Mouse (Mus musculus): ENCODE results near the gene Trip4.

Trip4 gene

DNA sequence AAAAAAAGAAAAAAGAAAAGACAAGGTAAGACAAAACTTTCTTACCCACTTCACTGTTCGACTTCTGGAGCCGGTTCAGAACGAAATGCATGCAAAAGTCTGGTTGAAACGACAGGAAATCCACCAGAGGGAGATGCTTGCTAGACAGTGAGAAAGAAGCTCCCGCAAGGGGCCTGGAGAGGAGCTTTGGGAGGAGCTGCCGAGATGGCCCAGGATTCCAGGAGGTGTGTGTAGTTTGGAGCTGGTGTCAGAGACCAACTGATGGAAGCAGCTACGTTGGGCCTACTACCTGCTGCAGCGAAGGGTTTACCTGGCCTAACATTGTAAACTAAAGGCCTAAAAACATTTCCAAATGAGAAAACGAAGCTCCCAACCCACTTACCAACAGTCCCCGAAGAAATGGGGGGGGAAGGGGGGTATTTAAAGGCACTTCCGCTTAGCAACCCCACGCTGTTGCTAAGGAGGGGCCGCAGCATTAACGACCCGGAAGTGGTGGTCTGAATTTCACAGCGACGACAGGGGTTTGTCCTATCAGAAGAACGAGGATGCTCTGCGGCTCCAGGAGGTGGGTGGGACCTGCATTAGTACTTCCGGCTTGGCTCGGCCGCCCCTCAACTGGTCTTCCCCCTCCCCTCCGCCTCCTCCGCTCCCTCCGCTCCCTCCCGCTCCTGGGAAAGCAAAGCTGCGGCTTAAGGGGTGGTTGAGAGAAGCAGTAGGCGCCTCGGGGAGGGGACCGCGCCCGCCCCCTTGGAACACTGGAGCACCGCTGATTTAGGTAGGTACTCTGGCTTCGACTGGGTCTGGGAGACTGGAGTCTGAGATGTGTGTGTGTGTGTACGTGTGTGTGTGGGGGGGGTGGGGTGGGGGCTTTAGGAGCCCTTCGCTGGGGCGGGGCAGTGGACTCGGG lies at the start of gene Trip4, which contains the start of gene Csnk1g1:
TSS of gene Trip4 (minus strand) at position 401 of the 907 bp plus-strand sequence.
TSS of gene Csnk1g1 (plus strand) at position 531 of the 907 bp plus-strand sequence.
- DNase-seq (ENCODE audit: extremely low read depth, insufficient read length, low spot score): peak; percentile 95

GRCm38 (mm10) chr9:65951082-65951587 lies 42.5 kb upstream of the Trip4 start:
- no peak for DNase-seq (ENCODE audit: extremely low read depth, insufficient read length, low spot score)

DNA sequence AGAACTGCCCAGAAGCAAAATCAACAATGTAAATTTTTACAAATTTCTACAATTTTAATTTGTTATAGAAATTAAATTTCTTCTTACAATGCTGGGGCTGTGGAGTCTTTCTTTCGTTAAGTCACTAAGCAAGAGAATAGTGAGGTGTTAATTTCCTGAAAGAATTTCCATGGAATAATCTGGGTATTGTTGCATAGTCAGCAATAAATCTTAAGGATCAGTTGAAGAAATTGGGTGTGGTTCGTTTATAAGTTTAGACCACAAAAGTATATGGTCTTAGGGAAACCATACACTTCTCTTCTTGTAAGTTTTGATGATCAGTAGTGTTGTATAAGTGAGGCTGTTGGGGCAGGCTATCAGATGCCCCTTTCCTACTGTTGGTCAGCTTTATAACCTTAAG lies 29.0 kb upstream of the Trip4 start:
- DNase-seq (ENCODE audit: extremely low read depth, insufficient read length, low spot score): no peak

DNA sequence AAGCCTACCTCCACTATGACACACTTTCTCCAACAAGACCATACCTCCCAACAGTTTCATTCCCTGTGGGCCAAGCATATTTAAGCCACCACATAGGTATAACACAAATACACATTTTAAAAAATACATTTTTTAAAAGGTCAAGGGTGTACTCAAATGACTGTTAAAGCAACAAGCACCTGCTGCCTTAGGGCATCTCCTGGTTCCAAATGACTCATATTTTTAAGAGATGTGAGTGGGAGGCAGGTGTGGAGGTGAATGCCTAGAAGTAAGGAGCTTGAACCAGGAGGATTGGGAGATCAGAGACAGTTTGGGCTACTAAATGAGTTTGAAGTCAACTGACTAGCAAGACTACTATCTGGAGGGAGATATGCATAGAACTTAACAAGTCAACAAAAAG lies 21.2 kb upstream of the Trip4 start:
- no peak for DNase-seq (ENCODE audit: extremely low read depth, insufficient read length, low spot score)

DNA sequence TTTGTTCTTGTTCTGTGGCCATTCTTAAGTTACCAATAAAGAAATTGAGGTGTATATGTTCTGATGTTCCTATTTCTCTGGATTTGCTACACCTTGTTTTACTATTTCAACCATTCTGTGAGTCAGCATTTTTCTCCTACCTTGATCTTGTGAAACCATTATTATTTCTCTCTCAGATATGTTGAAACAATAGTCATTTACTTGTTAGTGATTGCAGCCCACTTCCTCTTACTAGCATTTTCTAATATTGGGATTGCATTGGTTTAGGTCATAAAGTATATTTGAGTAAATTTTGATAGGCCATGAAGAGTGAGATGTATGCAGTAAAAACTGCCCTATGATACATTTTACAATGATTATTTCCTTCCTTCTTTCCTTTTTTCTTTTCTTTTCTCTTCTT lies 19.9 kb upstream of the Trip4 start:
- no peak for DNase-seq (ENCODE audit: extremely low read depth, insufficient read length, low spot score)

DNA sequence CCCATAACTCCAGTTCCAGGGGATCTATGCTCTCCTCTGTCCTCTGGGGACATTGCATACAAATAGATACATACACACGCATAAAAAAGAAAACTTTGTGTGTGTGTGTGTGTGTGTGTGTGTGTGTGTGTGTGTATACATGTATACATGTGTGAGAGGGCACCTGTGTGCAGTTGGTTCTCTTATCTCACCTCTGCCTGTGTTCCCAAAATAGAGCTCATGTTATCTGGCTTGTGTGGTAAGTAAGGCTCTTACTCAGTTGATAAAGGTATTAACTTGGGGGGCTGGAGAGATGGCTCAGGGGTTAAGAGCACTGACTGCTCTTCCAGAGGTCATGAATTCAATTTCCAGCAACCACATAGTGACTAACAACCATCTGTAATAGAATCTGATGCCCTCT lies 8.4 kb upstream of the Trip4 start:
- no peak for DNase-seq (ENCODE audit: extremely low read depth, insufficient read length, low spot score)

GRCm38 (mm10) chr9:65913976-65914375 lies 5.4 kb upstream of the Trip4 start:
- DNase-seq (ENCODE audit: extremely low read depth, insufficient read length, low spot score): no peak

DNA sequence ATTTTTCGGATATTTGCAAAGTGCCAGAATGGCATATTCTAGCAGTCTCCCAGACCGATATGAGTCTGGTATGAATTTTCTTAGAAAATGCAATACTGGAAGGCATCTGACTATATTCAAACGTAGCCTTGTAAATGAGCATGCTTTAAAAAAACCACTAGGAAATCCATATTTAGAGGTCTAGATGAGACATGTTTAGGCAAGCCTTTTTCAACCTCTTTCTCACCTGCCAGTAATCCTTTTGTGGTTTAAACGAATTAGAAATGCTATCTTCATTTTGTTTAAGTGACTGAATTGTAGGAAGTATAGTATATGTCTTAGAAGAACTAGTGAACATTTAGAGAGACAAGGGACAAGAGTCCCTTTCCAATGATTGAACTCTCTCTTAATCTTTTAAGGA lies 1.2 kb upstream of the Trip4 start:
- DNase-seq (ENCODE audit: extremely low read depth, insufficient read length, low spot score): no peak

GRCm38 (mm10) chr9:65909301-65909801 lies 757 bp upstream of the Trip4 start:
- DNase-seq (ENCODE audit: extremely low read depth, insufficient read length, low spot score): no peak

DNA sequence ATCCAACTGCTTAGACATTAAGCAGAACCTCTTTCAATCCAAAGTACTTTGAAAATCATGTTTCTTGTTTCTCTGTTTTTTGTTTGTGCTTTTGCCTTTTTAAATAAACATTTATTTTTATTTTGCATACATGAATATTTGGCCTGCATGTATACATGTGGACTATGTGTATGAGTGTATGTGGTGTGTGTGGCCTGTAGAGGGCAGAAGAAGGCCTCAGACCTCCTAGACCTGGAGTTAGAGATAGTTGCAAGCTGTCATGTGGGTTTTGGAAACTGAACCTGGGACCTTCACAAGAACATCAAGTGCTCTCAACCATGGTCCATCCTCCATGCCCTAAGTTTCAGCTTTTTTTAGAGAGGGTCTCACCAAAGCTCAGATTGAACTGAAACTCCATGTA lies 5.2 kb downstream of the Trip4 start:
- DNase-seq (ENCODE audit: extremely low read depth, insufficient read length, low spot score): no peak

GRCm38 (mm10) chr9:65902879-65903278 lies 5.7 kb downstream of the Trip4 start:
- DNase-seq (ENCODE audit: extremely low read depth, insufficient read length, low spot score): no peak

GRCm38 (mm10) chr9:65896977-65897376 lies 11.6 kb downstream of the Trip4 start:
- DNase-seq (ENCODE audit: extremely low read depth, insufficient read length, low spot score): no peak

DNA sequence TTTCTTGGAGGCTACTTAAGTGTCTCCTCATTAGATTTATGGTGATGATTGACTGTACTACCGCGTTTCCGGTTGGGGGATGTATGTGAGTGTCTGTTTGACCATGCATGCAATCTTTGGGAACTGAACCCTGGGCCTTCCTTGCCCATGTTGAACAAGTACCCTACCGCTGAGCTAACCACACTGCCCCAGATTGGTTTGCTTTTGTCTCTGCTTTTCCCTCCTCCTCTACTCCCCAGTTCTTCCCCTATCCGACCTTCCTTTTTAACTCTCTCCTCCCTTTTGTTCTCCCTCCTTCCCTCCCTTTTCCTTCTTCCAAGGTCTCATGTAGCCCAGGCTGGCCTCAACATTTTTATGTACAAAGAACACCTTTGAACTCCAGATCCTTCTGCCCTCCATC lies 17.5 kb downstream of the Trip4 start:
- no peak for DNase-seq (ENCODE audit: extremely low read depth, insufficient read length, low spot score)

DNA sequence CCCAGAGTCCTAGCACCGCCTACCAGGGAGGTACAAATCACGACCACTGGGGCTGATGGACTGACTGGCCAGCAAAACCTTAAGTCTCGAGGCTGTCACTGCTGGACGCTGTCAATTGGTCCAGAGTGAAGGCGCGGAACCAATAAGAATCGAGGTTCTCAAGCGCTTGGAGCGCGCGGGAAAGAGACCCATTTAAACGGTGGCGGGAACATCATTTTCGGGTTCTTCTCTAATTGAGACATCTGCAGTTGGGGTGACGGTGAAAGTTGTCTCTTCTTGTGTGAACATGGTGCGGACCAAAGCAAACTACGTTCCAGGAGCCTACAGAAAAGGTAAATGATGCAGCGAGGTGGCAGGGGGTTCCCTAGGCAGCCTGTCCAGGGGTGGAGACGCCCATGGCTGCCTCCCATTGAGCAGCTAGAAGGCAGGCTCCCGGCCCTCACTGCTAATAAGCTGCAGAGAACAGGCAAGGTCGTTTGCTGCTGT lies 18.4 kb downstream of the Trip4 start, which contains the start of gene Pclaf:
TSS of gene Pclaf (plus strand) at position 95 of the 486 bp plus-strand sequence.
- DNase-seq (ENCODE audit: extremely low read depth, insufficient read length, low spot score): peak; percentile 77

DNA sequence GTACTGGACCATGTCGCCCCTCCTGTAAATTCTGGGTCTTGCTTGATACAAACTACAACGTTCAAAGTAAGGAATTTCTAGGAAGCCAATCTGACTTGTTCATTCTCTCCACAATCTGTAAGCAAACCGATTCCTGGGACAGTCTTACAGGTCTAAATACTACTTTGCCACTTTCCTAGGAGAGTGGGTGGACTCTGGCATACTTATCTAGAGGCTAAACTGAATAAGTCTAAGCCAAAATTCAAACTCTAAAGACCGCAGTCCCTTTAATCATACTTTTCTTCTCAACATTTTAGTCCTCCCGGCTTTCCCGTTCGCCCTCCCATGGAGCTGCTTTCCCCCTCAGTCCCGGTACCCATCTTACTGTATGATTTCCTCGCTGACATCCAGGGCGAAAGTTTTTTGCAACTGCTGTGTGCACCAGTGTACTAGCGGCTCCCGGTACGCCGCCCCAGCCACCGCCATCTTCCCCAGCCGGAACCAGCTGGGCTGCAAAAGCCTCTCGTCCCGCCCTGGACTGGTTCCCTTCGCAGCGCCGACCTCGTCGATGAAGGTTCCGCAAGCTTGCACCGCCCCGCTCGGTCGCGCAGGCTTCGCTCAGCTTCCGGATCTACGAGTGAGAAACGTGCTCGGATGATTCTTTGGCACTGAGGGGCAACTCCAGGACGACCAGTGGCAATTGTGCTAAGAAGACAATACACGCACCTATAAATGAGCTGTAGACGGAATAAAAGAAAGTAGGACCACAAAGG lies 23.9 kb downstream of the Trip4 start:
- DNase-seq (ENCODE audit: extremely low read depth, insufficient read length, low spot score): peak; percentile 91

DNA sequence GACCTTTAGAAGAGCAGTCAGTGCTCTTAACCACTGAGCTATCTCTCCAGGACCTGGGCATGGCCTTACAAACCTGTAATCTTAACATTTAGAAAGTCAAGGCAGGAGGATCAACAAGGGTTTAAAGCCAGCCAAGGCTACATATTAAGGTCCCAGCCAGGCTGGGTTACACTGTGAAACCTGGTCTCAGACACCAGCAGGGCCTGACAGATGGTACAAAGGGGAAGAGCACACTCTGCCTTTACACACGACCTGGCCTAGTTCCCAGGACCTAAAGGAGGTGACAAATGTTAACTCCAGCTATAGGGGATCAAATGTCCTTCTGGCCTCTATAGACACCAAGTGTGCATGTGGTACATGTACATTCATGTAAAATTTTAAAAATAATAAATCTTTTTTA lies 48.9 kb downstream of the Trip4 start:
- DNase-seq (ENCODE audit: extremely low read depth, insufficient read length, low spot score): no peak

- no peak for DNase-seq (ENCODE audit: extremely low read depth, insufficient read length, low spot score)
These were observed 58.4 kb downstream of the Trip4 start for GRCm38 (mm10) chr9:65850203-65850602.

DNA sequence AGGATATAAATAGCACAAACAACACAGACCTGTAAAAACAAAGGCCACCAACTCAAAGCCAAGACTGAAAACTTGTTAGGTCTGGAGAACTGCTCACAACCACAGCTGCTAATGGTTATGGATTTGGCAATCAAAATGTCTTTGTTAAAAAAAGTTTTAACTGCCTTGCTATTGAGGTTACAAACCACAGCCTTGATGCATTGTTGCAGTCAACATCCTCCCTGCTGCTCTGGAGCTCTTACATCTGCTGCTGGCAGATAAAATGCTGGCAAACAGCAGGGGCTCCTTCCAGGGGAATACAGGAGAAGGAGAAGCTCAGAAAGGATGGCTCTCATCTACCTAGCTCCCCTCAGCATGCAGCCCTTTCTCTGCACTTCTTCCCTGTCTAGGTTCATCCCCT lies 60.4 kb downstream of the Trip4 start:
- no peak for DNase-seq (ENCODE audit: extremely low read depth, insufficient read length, low spot score)

DNA sequence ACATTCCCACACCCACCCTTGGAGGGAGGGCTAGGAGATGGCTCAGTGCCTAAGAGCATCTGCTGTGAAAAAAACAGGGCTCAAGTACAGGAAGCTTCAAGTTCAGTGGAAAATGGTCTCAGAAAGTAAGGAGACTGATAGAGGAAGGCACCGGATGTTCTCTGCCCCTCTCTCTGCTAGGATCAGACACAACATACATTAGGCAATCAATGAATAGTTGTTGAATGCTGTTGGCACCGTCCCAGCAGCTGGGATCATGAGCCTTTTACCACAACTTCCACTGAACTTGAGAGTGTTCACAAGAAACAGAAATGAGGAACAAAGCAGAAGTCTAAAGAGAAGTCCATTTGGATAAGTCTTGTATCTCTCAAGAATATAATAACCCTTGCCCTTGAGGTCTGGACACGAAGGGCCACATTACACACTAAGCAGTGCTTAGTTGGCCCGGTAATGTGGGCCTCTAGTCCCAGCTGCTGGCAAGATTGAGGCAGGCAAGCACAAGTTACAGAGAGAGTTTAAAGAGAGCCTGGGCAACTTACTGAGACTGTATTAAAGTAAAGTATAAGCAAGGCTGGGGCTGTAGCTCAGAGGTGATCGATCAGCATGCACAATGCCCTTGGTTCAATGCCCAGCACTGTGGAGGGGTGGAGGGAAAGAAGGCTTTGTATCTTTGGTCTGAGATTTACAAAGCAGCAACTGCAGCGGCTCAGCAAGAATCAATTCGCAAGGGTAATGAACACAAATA lies 64.0 kb downstream of the Trip4 start:
- DNase-seq (ENCODE audit: extremely low read depth, insufficient read length, low spot score): no peak

- DNase-seq (ENCODE audit: extremely low read depth, insufficient read length, low spot score): peak; percentile 10
These were observed 68.8 kb downstream of the Trip4 start for GRCm38 (mm10) chr9:65839841-65840240.
